Mouse (Mus musculus): ENCODE data around the gene H2-M10.2. TPM values are rescaled to one million over a fixed set of nuclear protein-coding genes. Genes with fewer than 3 reads are reported as not detected.

The H2-M10.2 gene
- polyA plus RNA-seq, 1 experiment from 2014 or later = not detected

GRCm38 (mm10) chr17:36264273-36264925 lies 21.9 kb downstream of the H2-M10.2 start:
- no peak overlapping the region for H3K9ac ChIP-seq (ENCODE audit: low read length)
- H3K27me3 ChIP-seq (ENCODE audit: control insufficient read depth, insufficient read depth, low read length) = no peaks in the 10 kb centered on the region
- no peak overlapping the region for H3K4me3 ChIP-seq (ENCODE audit: control insufficient read depth in 1 of 2, insufficient read depth in 1 of 2, low read depth in 1 of 2, low read length in 2 of 2)
- no peak for ATAC-seq (ENCODE audit: insufficient number of reproducible peaks, insufficient read depth, low FRiP score, low read depth)
- H3K4me2 ChIP-seq (ENCODE audit: low read length) = no peak overlapping the region
- H3K9me3 ChIP-seq (ENCODE audit: control insufficient read depth, low read length) = no peaks in the 10 kb centered on the region
- WGBS = 88% methylated on average over 3 of the region's 3 CpGs
- no peak overlapping the region for H3K27ac ChIP-seq (replicated peaks in 1 of 2; ENCODE audit: control insufficient read depth in 1 of 2, insufficient read depth in 1 of 2, low read depth in 2 of 2, low read length in 2 of 2)
- peaks cover 94% of the 10 kb centered on the region for H3K36me3 ChIP-seq (ENCODE audit: control insufficient read depth, insufficient read depth, low read length)
- no peaks in the 10 kb centered on the region for H3K4me1 ChIP-seq (ENCODE audit: control insufficient read depth in 2 of 2, insufficient read depth in 2 of 2, low read length in 2 of 2)

DNA sequence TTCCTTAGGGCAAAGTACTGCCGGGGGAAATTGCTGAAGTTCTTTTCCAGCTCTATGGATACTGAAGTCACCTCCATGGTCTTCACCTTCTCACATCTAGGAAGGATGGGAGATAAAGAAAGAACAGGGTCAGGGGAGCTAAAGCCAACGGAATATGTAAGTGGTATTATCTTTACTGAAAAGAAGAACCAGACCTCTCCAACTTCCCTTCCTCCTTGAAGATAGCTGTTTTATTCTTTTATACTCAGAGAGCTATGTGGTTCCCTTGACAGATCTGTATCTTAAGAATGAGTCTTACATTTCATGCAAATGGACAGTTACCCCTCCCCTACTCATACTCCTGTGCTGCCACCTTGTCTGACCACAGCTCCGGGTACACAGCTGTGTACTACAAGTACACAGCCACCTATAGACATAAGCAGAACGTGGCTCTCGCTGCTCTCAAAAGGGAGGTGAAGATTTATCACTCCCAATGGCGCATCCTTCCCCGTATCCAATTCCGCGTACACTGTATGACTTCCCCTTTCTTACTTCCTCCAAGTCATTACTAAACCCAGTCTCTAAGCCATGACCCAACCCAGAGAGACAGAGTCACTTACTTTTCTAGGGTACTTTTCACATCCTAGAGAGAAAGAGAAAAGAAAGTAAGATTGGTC lies 24.7 kb downstream of the H2-M10.2 start:
- H3K36me3 ChIP-seq (ENCODE audit: control insufficient read depth, insufficient read depth, low read length) = peaks cover 79% of the 10 kb centered on the region
- WGBS = 90% methylated on average over 9 of the region's 9 CpGs
- no peak overlapping the region for H3K27ac ChIP-seq (replicated peaks in 1 of 2; ENCODE audit: control insufficient read depth in 1 of 2, insufficient read depth in 1 of 2, low read depth in 2 of 2, low read length in 2 of 2)
- no peaks in the 10 kb centered on the region for H3K27me3 ChIP-seq (ENCODE audit: control insufficient read depth, insufficient read depth, low read length)
- peaks cover 0 to 5% of the 10 kb centered on the region in 2 experiments; a peak in 2 of 4 replicates for H3K4me1 ChIP-seq (ENCODE audit: control insufficient read depth in 2 of 2, insufficient read depth in 2 of 2, low read length in 2 of 2)
- no peaks in the 10 kb centered on the region for H3K9me3 ChIP-seq (ENCODE audit: control insufficient read depth, low read length)
- no peak for ATAC-seq (ENCODE audit: insufficient number of reproducible peaks, insufficient read depth, low FRiP score, low read depth)
- H3K4me3 ChIP-seq (ENCODE audit: control insufficient read depth in 1 of 2, insufficient read depth in 1 of 2, low read depth in 1 of 2, low read length in 2 of 2) = no peak overlapping the region
- H3K4me2 ChIP-seq (ENCODE audit: low read length) = no peak overlapping the region
- H3K9ac ChIP-seq (ENCODE audit: low read length) = no peak overlapping the region

DNA sequence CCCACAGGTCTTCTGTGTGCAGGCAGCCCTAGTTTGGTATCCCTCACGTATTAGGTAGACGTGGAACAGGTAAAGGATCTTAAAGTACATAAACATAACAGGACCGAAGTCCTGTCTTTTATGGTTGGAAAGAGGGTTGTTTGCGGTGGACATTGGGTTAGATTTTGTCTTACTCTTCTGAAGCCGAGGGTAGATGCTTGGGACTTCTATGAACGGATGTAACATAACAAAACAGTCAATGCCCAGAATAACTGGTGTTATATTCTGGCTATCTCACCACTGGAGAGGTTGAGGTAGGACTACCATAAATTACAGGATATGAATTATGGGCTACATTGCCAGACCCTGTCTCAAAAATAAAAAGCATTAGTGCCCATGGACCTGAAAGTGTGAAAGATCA lies 28.3 kb downstream of the H2-M10.2 start, which contains the start of gene Rpp21:
Rpp21 (minus strand) TSS at position 101 of the 400 bp plus-strand sequence.
- H3K27ac ChIP-seq (replicated peaks in 1 of 2; ENCODE audit: control insufficient read depth in 1 of 2, insufficient read depth in 1 of 2, low read depth in 2 of 2, low read length in 2 of 2) = peak within 1 kb of the TSS; percentile 67 to 69; a peak in 3 of 4 replicates
- H3K36me3 ChIP-seq (ENCODE audit: control insufficient read depth, insufficient read depth, low read length) = peaks cover 49% of the 10 kb centered on the region
- peak within 1 kb of the TSS; percentile 79 for H3K9ac ChIP-seq (ENCODE audit: low read length)
- peaks cover 0 to 7% of the 10 kb centered on the region in 2 experiments; a peak in 2 of 4 replicates for H3K4me1 ChIP-seq (ENCODE audit: control insufficient read depth in 2 of 2, insufficient read depth in 2 of 2, low read length in 2 of 2)
- WGBS = 46% methylated on average over 6 of the region's 6 CpGs
- H3K4me2 ChIP-seq (ENCODE audit: low read length) = peak within 1 kb of the TSS; percentile 57
- no peak for ATAC-seq (ENCODE audit: insufficient number of reproducible peaks, insufficient read depth, low FRiP score, low read depth)
- H3K27me3 ChIP-seq (ENCODE audit: control insufficient read depth, insufficient read depth, low read length) = no peaks in the 10 kb centered on the region
- H3K9me3 ChIP-seq (ENCODE audit: control insufficient read depth, low read length) = no peaks in the 10 kb centered on the region
- peak within 1 kb of the TSS; percentile 80 to 93 for H3K4me3 ChIP-seq (ENCODE audit: control insufficient read depth in 1 of 2, insufficient read depth in 1 of 2, low read depth in 1 of 2, low read length in 2 of 2)

GRCm38 (mm10) chr17:36257241-36257947 lies 28.9 kb downstream of the H2-M10.2 start:
- H3K4me2 ChIP-seq (ENCODE audit: low read length) = peak overlapping the region; percentile 57
- peak; percentile 93 for ATAC-seq (ENCODE audit: insufficient number of reproducible peaks, insufficient read depth, low FRiP score, low read depth)
- WGBS = under 1% methylated on average over 37 of the region's 37 CpGs

GRCm38 (mm10) chr17:36253087-36253600 lies 33.1 kb downstream of the H2-M10.2 start:
- no peak overlapping the region for H3K4me2 ChIP-seq (ENCODE audit: low read length)
- H3K36me3 ChIP-seq (ENCODE audit: control insufficient read depth, insufficient read depth, low read length) = 0 out of 2 replicates have a peak, but pooled peaks cover 5% of the 10 kb centered on the region
- H3K9me3 ChIP-seq (ENCODE audit: control insufficient read depth, low read length) = no peaks in the 10 kb centered on the region
- H3K27me3 ChIP-seq (ENCODE audit: control insufficient read depth, insufficient read depth, low read length) = peaks cover 17% of the 10 kb centered on the region
- ATAC-seq (ENCODE audit: insufficient number of reproducible peaks, insufficient read depth, low FRiP score, low read depth) = no peak
- H3K4me3 ChIP-seq (ENCODE audit: control insufficient read depth in 1 of 2, insufficient read depth in 1 of 2, low read depth in 1 of 2, low read length in 2 of 2) = no peak overlapping the region
- 36% methylated on average over 6 of the region's 6 CpGs for WGBS
- H3K9ac ChIP-seq (ENCODE audit: low read length) = no peak overlapping the region
- peaks cover 3 to 7% of the 10 kb centered on the region in 2 experiments; a peak in 3 of 4 replicates for H3K4me1 ChIP-seq (ENCODE audit: control insufficient read depth in 2 of 2, insufficient read depth in 2 of 2, low read length in 2 of 2)
- H3K27ac ChIP-seq (replicated peaks in 1 of 2; ENCODE audit: control insufficient read depth in 1 of 2, insufficient read depth in 1 of 2, low read depth in 2 of 2, low read length in 2 of 2) = no peak overlapping the region

More at GRCm38 (mm10) chr17:36257241-36257947, 28.9 kb downstream of the H2-M10.2 start:
- H3K4me1 ChIP-seq (ENCODE audit: control insufficient read depth in 2 of 2, insufficient read depth in 2 of 2, low read length in 2 of 2) = peaks cover 0 to 7% of the 10 kb centered on the region in 2 experiments; a peak in 2 of 4 replicates
- no peaks in the 10 kb centered on the region for H3K27me3 ChIP-seq (ENCODE audit: control insufficient read depth, insufficient read depth, low read length)
- H3K9ac ChIP-seq (ENCODE audit: low read length) = peak overlapping the region; percentile 79
- peak overlapping the region; percentile 80 to 93 for H3K4me3 ChIP-seq (ENCODE audit: control insufficient read depth in 1 of 2, insufficient read depth in 1 of 2, low read depth in 1 of 2, low read length in 2 of 2)
- H3K27ac ChIP-seq (replicated peaks in 1 of 2; ENCODE audit: control insufficient read depth in 1 of 2, insufficient read depth in 1 of 2, low read depth in 2 of 2, low read length in 2 of 2) = peak overlapping the region; percentile 67 to 69; a peak in 3 of 4 replicates
- H3K36me3 ChIP-seq (ENCODE audit: control insufficient read depth, insufficient read depth, low read length) = peaks cover 43% of the 10 kb centered on the region
- no peaks in the 10 kb centered on the region for H3K9me3 ChIP-seq (ENCODE audit: control insufficient read depth, low read length)

GRCm38 (mm10) chr17:36252250-36252876 lies 33.9 kb downstream of the H2-M10.2 start:
- no peak for ATAC-seq (ENCODE audit: insufficient number of reproducible peaks, insufficient read depth, low FRiP score, low read depth)
- no peak overlapping the region for H3K9ac ChIP-seq (ENCODE audit: low read length)
- H3K4me1 ChIP-seq (ENCODE audit: control insufficient read depth in 2 of 2, insufficient read depth in 2 of 2, low read length in 2 of 2) = peaks cover 3 to 7% of the 10 kb centered on the region in 2 experiments; a peak in 3 of 4 replicates
- no peaks in the 10 kb centered on the region for H3K9me3 ChIP-seq (ENCODE audit: control insufficient read depth, low read length)
- 9% methylated on average over 25 of the region's 25 CpGs for WGBS
- peaks cover 21% of the 10 kb centered on the region for H3K27me3 ChIP-seq (ENCODE audit: control insufficient read depth, insufficient read depth, low read length)
- peak overlapping the region; percentile 61 for H3K4me2 ChIP-seq (ENCODE audit: low read length)
- peak overlapping the region; percentile 27 to 31 for H3K4me3 ChIP-seq (ENCODE audit: control insufficient read depth in 1 of 2, insufficient read depth in 1 of 2, low read depth in 1 of 2, low read length in 2 of 2)
- 0 out of 2 replicates have a peak, but pooled peaks cover 5% of the 10 kb centered on the region for H3K36me3 ChIP-seq (ENCODE audit: control insufficient read depth, insufficient read depth, low read length)
- no peak overlapping the region for H3K27ac ChIP-seq (replicated peaks in 1 of 2; ENCODE audit: control insufficient read depth in 1 of 2, insufficient read depth in 1 of 2, low read depth in 2 of 2, low read length in 2 of 2)

DNA sequence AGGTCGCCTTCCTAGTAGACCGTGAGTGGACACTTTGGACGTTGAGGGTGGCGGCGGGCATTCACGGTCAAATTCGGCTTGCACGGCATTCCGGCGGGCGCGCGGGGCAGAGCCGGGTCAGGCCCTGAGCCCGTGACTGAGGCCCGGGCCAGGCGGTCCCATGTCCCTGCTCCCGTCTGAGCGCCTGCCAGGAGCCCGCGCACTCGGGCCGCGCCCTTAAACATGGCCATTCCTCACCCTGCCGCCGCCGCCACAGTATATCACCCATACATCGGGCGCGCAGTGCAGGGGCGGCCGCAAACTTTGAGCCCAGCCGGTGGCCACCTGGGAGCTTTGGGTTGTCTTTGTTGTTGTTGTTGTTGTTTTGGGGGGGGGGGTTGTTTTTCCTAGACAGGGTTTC lies 37.4 kb downstream of the H2-M10.2 start:
- ATAC-seq (ENCODE audit: insufficient number of reproducible peaks, insufficient read depth, low FRiP score, low read depth) = no peak
- peak overlapping the region in 1 of 2 experiments; percentile 18; a peak in 2 of 4 replicates for H3K4me3 ChIP-seq (ENCODE audit: control insufficient read depth in 1 of 2, insufficient read depth in 1 of 2, low read depth in 1 of 2, low read length in 2 of 2)
- peaks cover 0 to 3% of the 10 kb centered on the region in 2 experiments; a peak in 1 of 4 replicates for H3K4me1 ChIP-seq (ENCODE audit: control insufficient read depth in 2 of 2, insufficient read depth in 2 of 2, low read length in 2 of 2)
- 18% methylated on average over 33 of the region's 33 CpGs for WGBS
- H3K4me2 ChIP-seq (ENCODE audit: low read length) = peak overlapping the region; percentile 57
- H3K9ac ChIP-seq (ENCODE audit: low read length) = no peak overlapping the region
- H3K27me3 ChIP-seq (ENCODE audit: control insufficient read depth, insufficient read depth, low read length) = peaks cover 21% of the 10 kb centered on the region
- H3K9me3 ChIP-seq (ENCODE audit: control insufficient read depth, low read length) = no peaks in the 10 kb centered on the region
- H3K27ac ChIP-seq (replicated peaks in 1 of 2; ENCODE audit: control insufficient read depth in 1 of 2, insufficient read depth in 1 of 2, low read depth in 2 of 2, low read length in 2 of 2) = no peak overlapping the region
- H3K36me3 ChIP-seq (ENCODE audit: control insufficient read depth, insufficient read depth, low read length) = no peaks in the 10 kb centered on the region

Data from heart, embryonic 14.5 days (tissue).